Mouse (Mus musculus): ENCODE measurements around the gene Nfasc. TPM values are rescaled to one million over a fixed set of nuclear protein-coding genes. Genes with fewer than 3 reads are reported as not detected.

Nfasc gene
- total RNA-seq, 2 experiments from 2014 or later: 156 to 186 TPM

DNA sequence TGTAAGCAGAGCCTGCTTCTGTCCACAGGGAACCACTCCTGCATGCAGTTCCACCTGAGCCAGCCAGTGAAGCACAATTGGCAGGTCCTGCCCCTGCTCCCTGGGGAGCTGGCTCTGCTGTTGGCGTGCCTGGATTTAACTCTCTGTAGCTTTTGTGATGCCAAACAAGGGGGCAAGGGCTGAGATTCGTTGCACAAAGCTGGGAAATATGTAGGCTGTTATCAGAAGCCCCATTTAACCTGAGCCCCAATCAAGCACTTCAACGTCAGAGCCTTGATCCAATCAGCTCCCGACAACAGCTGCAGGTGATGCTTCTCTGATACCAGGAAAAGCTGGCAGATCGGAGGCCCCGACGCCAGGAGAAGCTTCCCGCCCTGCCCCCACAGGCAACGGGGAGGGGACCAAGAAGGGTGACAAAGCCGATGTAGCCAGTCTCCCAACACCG lies 2.5 kb downstream of the Nfasc start:
- DNase-seq (ENCODE audit: low spot score in 2 of 2): peak; percentile 73 to 85
- intact Hi-C loops (cut with DNase I): loop anchor here (5.0 kb wide), 1 partner anchor 207 kb away; no protein-coding TSS in a partner anchor

DNA sequence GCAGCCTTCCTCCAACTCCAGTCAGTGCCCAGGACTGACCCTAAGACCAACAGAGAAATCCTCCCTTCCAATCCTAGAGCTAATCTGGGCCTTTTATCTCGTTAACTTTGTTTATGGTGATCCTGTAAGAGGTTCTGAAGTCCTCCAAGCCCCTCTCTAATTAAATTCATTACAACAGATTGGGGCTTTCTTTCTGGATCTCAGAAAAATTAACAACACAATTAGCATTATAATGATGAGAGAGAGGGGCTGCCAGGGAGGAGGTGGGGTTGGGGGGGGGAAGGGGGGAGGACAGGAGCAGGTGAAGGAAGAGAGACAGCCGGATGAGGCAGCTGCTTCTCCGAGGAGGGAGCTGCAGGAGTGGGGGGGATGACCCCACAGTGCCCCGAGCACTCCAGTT lies 5.4 kb downstream of the Nfasc start:
- intact Hi-C loops (cut with DNase I): loop anchor here (5.0 kb wide), 1 partner anchor 204 kb away; no protein-coding TSS in a partner anchor
- no peak for DNase-seq (ENCODE audit: low spot score in 2 of 2)

DNA sequence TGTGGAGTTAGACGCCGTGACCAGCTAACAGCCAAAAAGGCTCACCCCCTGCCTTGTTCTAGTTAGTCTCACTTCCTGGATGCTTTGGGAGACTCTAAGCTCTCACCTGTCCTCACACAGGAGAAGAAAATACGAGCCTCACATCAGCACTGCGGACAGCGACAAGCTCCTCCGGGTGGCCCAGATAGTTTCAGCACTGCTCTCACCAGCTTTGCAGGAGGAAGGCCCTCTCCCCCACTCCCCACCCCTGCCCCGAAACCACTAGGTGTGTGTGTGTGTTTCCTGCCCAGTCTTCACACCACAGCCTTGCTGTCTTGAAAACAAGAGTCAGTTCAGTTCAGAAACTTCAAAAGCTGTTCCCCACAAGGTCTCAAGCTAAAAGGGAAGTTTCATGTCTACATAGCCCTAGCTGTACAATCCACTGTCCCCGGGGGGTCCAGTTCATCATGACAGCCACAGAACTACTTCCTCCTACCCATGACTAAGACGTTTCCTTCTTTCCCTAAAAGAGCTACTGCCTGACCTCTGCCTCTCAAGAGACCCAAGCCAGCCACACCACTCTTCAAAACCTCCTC lies 7.6 kb downstream of the Nfasc start:
- no peak for DNase-seq (ENCODE audit: low spot score in 2 of 2)
- intact Hi-C loops (cut with DNase I): no loop called here

DNA sequence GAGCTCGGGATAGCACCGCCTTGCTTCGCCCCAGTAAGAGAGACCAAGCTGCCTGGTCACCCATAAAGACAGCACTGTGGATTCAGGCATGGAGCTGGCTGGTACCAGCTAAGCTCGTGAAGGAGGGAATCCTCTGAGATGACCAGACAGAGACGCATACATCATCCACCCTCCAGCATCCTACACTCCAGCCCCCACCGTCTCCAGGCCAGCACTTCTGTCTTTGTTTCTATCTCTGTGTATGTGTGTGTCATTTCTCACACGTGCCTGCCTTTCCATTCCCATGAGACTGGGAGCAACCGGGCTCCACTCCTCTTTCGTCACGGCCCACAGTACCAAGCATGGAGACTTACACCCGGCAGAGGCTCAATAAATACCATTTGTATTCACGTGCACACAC lies 9.3 kb downstream of the Nfasc start:
- intact Hi-C loops (cut with DNase I): no loop called here
- peak in 1 of 2 experiments; percentile 84 for DNase-seq (ENCODE audit: low spot score in 2 of 2)

DNA sequence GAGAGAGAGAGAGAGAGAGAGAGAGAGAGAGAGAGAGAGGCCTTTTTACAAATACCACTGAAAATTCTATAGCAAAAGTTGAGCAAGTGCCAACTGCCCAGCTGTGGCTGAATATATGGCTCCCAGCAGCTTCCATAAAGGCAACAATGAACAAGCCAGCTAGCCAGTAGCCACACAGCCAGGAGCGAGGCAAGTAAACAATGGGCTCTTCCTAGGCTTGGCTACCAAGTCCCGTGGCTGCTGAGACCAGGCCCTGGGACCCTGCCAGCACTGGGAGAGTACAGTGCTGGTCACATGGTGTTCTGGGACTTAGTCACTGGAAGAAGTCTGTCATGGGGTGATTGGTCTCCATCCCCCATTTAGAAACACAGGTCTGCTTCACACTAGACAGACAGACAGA lies 14.0 kb downstream of the Nfasc start:
- intact Hi-C loops (cut with DNase I): no loop called here
- DNase-seq (ENCODE audit: low spot score in 2 of 2): peak in 1 of 2 experiments; percentile 64

DNA sequence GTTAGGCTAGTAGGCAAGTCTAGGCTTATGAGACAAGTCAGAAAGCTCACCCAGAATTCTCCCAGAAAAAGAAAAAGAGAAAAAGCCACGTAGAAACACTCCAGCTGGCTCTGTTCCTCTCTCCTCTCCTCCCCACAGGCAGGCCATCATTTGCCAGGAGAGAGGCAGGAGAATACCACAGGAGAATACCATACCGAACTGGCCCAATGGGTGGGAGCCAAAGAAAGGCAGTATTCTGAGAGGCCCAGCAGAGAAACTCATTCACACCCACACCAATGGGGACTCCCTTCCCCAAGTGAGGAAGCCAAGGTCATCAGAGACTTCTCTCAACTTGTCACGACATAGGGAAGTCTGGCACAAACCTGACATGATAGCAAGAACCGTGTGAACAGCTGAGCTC lies 19.2 kb downstream of the Nfasc start:
- no peak for DNase-seq (ENCODE audit: low spot score in 2 of 2)
- intact Hi-C loops (cut with DNase I): no loop called here

DNA sequence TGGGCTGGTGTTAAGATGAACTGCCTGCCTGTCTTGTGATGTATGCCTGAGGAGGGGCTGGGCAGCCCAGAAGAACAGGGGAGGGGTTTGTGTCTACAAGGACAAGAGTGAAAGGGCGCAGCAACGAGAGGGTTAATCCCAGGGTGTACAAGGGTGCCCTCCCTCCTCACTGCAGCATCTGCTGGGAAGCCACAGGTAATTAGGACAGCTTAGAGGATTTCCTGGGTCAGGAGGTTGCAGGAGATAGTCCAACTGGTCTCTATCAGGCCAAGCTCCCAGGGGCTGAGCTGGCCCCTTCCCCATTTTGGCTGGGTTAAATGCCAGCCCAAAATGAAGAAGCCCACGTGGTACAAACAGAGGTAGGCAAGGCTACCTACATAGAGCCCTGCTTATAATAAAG lies 20.3 kb downstream of the Nfasc start:
- intact Hi-C loops (cut with DNase I): no loop called here

DNA sequence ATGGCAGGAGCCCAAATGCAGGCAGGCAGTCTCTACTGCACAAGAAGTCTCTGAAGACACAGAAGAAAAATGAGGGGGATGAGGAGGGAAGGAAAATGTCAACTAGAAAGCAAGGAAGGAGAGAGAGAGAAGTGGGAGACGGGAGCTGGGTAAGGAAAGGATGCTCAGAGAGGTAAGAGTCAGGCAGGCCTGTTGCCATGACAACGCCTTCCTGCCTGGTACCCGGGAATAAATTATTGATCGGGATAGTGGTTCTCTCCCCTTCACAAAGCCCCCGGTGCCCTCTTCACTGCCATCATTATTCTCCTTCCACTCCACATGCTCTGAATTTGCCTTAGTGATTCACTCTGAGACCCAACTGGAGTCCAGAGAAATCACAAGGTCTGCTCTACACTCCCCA lies 23.4 kb downstream of the Nfasc start:
- intact Hi-C loops (cut with DNase I): no loop called here
- DNase-seq (ENCODE audit: low spot score in 2 of 2): peak; percentile 47 to 55

More for the DNA sequence above, 20.3 kb downstream of the Nfasc start:
- DNase-seq (ENCODE audit: low spot score in 2 of 2): no peak

DNA sequence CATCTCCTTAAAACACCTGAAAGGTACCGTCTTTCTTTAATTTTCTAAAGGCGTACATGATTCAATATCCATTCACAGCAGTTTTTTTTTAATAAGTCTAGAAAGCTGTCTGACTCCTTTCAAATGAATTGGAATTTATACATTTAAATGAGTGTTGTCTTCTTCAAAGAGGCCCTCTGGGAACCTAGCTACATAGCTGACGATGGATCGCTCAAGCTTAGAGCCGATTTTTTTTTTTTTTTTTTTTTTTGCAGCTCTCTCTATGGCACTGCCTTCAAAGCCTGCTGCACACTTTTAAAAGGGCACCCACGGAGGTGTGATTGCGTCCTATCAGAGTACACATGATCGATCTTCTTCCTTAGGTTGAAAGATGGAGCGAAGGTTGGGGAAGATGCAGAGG lies 26.6 kb downstream of the Nfasc start:
- intact Hi-C loops (cut with DNase I): no loop called here

DNA sequence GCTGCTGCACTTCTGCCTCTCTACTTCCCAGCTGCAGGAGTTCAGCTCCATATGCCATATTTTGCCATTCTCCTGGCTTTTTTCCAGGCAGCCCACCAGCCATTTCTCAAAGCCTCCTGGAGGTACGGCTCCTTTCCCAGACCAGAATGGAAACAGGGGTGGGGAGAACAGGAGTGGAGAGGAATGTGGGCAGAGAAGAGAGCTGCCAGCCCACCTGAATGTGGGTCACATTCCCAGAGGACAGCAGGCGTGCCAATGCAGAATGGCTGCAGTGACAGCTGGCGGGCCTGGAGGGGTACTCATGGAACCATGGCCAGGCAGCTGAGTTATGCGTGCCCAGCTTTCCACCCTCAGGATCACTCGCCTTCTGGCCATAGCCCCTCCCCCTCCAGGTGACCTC lies 32.2 kb downstream of the Nfasc start:
- peak in 1 of 2 experiments; percentile 68 for DNase-seq (ENCODE audit: low spot score in 2 of 2)
- intact Hi-C loops (cut with DNase I): no loop called here

More for the DNA sequence above, 26.6 kb downstream of the Nfasc start:
- DNase-seq (ENCODE audit: low spot score in 2 of 2): no peak

DNA sequence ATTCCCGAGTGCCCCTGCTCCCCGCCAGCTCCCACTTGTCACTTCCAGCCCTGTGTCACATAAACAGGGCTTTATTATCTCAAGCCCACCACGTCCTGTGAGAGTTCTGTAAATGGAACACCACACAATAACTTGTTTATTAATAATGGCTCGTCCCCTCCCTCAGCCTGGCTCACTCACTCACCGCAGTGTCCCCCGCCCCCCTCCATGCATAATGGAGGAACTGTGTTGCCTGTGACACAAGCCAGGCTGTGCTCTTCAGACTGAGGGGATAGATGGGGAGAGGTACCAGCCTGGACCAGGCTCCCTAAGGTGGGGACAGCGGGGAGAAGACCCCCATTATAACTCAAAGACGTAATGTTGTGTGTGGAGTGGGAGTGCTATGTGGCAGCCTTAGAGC lies 34.3 kb downstream of the Nfasc start:
- no peak for DNase-seq (ENCODE audit: low spot score in 2 of 2)
- intact Hi-C loops (cut with DNase I): no loop called here

DNA sequence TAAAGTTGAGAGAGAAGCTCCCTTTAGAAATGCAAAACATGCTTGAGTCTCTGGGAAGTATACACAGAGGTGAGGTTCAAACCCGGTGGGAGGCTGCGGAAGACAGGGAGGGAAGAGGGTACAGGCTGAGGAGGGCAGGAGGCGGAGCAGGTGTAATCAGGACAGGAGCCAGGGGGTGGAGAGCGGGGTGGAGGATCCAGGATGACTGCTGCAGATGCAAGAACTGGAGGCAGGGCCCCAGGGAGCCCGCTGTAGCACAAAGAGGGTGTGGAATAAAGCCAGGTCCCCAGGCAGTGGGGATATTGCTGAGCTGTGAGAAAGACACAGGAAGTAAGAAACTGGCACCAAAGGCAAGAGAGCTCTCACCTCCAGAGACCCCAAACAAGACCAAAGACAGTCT lies 38.1 kb downstream of the Nfasc start:
- intact Hi-C loops (cut with DNase I): no loop called here

DNA sequence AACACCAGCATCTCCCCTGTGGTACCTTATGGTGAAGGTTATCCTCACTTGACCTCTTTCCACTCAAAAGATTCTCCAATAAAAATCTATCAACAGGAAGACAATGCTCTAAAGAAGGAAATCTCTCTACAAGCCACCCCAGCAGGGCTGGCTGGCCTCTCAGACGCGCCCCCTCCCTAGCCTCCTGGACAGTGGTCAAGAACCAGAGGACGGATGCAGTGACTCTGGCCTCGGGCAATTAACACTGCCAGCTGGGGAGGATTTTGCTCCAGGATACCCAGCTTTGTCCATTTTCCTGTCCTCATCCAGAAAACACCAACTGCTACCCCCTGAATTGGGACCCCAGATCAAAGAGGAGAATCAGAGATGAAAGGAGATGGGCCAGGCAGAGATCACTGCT lies 44.7 kb downstream of the Nfasc start:
- intact Hi-C loops (cut with DNase I): no loop called here
- DNase-seq (ENCODE audit: low spot score in 2 of 2): no peak

More for the DNA sequence above, 38.1 kb downstream of the Nfasc start:
- DNase-seq (ENCODE audit: low spot score in 2 of 2): no peak

DNA sequence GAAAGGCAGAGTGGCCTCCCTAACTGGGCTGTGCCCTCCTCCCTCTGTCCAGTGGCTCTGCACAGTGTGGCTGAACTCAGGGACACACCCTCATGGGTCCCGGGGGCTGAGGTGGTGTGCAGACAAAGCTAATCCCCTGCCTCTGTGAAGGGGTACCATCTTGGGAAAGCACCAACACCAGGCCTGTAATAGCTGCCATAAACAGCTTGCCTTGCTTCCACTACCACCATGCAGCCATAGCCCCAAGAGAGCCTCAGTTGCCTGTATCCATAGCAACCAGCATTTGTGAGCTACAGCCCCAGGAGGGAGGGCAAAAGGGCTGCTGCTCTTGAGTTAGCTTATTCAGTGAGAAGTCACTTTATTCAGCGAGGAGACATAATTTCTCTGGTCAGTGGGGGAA lies 45.4 kb downstream of the Nfasc start:
- no peak for DNase-seq (ENCODE audit: low spot score in 2 of 2)
- intact Hi-C loops (cut with DNase I): no loop called here

DNA sequence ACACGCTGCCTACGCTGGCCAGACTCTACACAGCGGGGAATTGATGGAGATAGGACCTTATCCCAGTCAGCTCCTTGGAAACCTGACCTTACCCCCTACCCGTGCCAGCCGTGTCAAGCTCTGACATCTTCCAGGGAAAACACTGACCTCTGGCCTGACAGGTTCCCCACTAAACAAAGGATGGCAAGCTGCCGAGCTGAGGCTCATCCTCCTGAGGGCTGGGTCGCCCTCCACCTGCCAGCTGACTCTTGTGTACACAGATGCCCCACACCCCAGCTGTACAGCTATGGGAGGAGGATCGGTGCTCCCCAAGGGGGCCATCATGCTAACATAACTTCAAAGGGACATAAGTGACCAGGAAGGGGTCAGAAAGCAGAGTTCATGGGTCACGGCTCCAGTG lies 47.6 kb downstream of the Nfasc start:
- no peak for DNase-seq (ENCODE audit: low spot score in 2 of 2)
- intact Hi-C loops (cut with DNase I): no loop called here

DNA sequence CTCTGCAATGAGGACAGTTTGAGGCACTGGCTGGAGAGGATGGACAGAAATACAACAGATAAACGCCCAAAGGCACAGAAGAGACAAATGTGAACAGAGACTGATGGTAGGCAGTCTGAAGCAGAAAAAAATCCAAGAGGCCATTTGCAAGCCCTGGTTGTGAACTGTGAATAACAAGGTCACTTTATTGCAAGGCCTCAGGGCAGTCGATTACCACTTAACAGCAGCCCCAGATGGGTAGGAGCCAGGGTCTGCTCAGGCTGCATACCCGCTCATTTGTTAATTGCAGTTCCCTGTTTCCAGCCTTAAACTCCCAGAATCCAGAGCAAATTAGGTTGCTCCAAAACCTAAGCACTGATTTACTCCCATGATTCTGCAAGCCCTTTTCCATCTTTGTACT lies 52.4 kb downstream of the Nfasc start:
- intact Hi-C loops (cut with DNase I): no loop called here

DNA sequence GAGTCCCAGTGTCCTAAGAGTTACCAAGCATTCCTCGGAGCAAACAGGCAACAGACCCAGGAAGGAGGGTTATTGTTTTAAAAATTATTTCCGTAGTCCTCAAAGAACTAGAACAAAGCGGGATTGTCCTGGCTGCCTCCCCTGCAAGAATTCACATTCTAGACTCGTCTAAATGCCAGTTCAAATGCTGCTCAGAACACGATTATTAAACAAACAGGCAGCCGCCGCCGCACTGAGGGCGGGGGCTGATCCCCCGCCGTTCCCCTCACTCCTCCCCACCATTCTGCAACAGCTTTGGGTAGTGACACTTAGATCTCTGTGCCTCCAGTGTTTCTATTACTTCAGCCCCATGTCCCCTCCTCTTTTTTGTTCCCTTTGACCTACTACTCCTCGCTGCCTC lies 62.7 kb downstream of the Nfasc start:
- intact Hi-C loops (cut with DNase I): no loop called here
- no peak for DNase-seq (ENCODE audit: low spot score in 2 of 2)

More for the DNA sequence above, 52.4 kb downstream of the Nfasc start:
- no peak for DNase-seq (ENCODE audit: low spot score in 2 of 2)

DNA sequence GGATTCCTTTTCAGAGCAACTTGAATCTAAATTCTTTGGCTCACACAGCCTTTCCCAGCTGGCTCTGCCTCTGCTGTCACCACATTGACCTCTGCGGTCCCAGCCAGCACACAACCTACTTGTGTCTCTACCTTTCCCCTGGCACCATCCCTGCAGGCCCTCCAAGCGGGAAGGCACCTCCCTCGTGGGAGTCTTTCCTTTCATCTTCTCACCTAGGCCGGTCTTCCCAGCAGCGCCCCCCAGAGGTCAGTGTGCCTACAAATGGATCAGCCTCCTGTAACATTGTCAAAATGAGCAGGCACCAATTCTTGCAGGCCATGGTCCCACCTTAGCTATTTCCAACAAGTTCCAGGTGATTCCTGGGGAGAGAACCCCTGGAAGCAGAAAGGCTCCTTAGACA lies 63.5 kb downstream of the Nfasc start:
- intact Hi-C loops (cut with DNase I): no loop called here
- no peak for DNase-seq (ENCODE audit: low spot score in 2 of 2)

DNA sequence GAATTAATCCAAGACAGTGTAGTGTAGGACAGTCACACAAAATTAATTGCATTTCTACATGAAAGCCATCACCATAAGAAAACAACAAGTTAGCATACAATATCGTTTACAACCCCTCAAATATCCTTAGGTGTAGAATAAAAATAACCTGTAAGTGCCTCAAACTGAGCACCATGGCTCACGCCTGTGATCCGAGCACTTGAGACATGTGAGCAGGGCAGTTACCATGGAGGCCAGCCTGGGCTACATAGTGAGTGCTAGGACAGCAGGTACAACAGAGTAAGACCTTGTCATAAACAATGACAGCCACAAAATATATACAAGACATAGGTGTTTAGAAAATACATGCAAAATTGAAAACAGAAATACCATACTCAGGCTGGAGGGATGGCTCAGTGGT lies 68.9 kb downstream of the Nfasc start:
- intact Hi-C loops (cut with DNase I): no loop called here
- DNase-seq (ENCODE audit: low spot score in 2 of 2): no peak

DNA sequence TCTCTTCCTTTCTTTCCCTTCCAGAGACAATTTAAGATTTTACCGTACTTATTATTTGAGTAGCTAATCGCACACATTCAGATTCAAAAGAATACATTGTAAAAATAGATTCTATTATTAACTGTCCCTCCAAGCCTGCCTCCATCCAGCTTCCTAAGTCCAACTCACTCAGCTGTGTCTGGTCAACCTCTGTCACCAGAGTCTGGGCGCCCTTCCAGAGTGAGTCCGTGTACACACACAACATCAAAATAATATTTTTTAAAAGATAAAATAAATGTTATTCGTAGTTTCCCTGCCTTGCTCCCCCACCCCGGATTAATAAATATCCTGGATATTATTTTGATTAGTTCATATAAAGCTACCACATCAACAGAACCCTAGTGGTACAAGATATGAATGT lies 72.4 kb downstream of the Nfasc start:
- no peak for DNase-seq (ENCODE audit: low spot score in 2 of 2)
- intact Hi-C loops (cut with DNase I): no loop called here

DNA sequence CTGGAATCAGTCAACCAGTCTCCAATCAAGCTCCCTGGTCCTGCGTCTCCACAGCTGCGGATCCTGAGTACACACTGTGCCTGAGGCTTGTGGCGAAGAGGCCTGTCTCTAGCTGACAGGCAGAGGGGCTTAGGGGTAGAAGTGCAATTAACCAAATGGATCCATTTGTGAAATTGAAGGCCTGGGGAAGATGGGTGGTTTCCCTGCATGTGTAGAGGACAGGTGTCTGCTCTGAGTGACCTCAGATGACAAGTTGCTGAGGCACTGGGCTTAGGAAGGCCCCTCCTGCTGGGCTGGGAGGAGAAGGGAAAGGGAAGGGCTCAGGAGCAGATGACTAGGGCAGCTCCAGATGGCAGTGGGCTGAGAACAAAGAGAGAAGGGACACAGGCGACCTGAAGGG lies 81.2 kb downstream of the Nfasc start:
- DNase-seq (ENCODE audit: low spot score in 2 of 2): no peak
- intact Hi-C loops (cut with DNase I): no loop called here

DNA sequence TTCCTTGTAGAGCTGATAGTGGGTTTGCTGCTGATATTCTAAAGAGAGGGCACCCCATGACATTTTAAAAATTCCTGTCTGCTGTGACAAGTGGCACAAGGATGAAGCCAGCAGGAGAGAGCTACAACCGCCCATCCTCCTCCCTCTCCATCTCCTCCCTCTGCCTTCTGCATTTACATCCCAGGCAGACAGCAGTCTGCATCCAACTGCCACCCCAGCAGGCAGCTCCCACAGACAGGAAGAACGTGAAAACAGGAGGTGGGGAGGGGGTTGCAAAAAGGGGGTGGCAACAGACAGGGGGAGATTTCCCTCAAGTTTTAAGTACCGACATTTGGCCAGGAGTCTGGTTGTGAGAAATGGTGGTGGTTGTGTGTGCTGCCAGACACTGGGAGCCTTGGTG lies 82.0 kb downstream of the Nfasc start:
- intact Hi-C loops (cut with DNase I): loop anchor here (5.0 kb wide), 1 partner anchor 83 kb away; the partner anchor contains the start of gene Nfasc
- peak; percentile 47 to 86 for DNase-seq (ENCODE audit: low spot score in 2 of 2)
